Mouse (Mus musculus): ENCODE measurements around the gene Rtkn.

GRCm38 (mm10) chr6:83134226-83134625, 1.0 kb upstream of the Rtkn start:
- no peak for TF ChIP-seq CTCF (IDR thresholded peaks at IDR 0.05)
- no peak for TF ChIP-seq POLR2A (IDR thresholded peaks at IDR 0.05; ENCODE audit: insufficient read depth, low read depth, low read length)
- no peak for TF ChIP-seq EP300 (IDR thresholded peaks at IDR 0.05; ENCODE audit: insufficient read depth, low read depth, low read length)
